Mouse (Mus musculus): ENCODE measurements around the gene Itln1.

DNA sequence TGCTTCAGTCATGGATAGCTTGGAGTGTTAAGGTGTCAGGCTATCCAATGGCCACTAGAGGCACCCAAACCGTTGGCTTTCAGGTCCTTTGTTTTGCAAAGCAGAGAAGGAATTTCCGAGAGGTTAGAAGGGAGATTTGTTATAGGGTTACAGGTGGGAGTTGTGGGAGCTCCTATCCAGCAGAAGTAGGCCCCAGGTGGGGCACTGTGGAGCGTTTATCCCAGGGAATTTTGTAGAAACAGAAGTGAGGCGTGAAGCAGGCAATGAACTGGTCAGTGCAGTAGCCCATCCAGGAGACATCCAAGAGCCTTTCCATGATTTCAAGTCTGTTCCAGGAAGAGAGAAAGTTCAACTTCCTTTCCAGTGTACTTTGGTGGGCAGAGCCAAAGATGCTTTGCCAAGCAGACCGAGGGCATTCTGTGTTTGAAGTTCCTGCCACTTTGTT is 33.4 kb downstream of the Itln1 start:
- TF ChIP-seq TAL1 (IDR thresholded peaks at IDR 0.05; ENCODE audit: low read length) (no peak), GATA1 (IDR thresholded peaks at IDR 0.05; ENCODE audit: low read length) (no peak)

Data from erythroblast, embryonic 14.5 days (primary cell).